13 mouse cellular contexts compared by ENCODE assay signal in the genomic region with DNA sequence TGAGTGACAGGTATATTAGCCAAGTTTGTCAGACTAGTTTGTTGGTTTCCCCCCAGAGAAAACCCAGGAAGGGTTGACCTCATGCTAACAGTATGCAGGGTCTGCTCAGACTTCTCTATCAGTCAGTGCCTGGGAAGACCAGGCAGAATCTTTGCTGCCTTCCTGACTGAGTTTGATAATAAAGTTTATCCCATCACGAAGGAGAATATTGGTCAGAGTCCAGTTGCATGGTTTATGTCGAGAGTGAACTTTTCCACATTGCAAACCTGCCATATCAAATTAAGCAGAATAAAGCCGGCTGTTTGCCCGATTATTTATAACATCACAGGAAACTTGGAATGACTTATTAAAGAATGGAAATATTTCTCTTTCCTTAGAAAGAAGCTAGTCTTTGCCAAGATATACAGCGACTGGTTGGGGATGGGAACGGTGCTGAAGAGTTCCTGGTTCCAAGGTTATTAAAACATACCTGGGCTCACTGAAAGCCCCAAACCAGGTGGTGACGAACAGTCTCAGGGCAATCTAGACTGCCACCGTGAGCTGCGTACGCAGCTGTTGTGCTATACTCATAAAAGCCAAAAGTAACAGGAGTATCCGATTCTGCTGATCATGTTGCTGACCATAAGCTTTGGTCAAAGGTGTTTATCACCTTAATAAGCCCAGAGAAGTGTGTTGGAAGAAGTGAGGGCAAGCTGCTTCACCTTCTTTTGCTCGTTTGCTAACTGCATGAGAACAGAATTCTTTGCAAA.
DNase-seq lines count a peak whose midpoint lies in the region; ATAC-seq and TF ChIP-seq lines count a peak whose summit lies in the region.
"Had no signal": no experiment of that assay in that cellular context is flagged by ENCODE, and none has a peak within 500 bp of the region (broad histone marks: within the 10 kb centered on the region; RNA-seq: fewer than 3 reads in every experiment).

No protein-coding gene starts in this region.

- no peak overlapping the region for H3K9ac ChIP-seq in embryonic facial prominence, embryonic 12.5 days
- H3K9ac ChIP-seq in intestine, embryonic 16.5 days (ENCODE audit: low read depth, low read length), result no peak overlapping the region
- H3K9ac ChIP-seq: embryonic facial prominence, embryonic 13.5 days; forebrain, embryonic 15.5 days had no signal

- H3K27ac ChIP-seq in kidney, adult 2 months (ENCODE audit: insufficient read depth, low read depth, low read length), result no peak overlapping the region
- H3K27ac ChIP-seq in embryonic facial prominence, embryonic 12.5 days, result no peak overlapping the region
- peak overlapping the region; percentile 7; the same call in 1 of the 2 replicates for H3K27ac ChIP-seq in intestine, embryonic 16.5 days (ENCODE audit: low read length)
- H3K27ac ChIP-seq: embryonic facial prominence, embryonic 13.5 days; forebrain, embryonic 15.5 days had no signal

- no peak overlapping the region for H3K4me3 ChIP-seq in kidney, adult 2 months (ENCODE audit: insufficient read depth, low read depth, low read length)
- H3K4me3 ChIP-seq in embryonic facial prominence, embryonic 12.5 days, result no peak overlapping the region
- H3K4me3 ChIP-seq in intestine, embryonic 16.5 days (ENCODE audit: low read length), result no peak overlapping the region
- H3K4me3 ChIP-seq: embryonic facial prominence, embryonic 13.5 days; forebrain, embryonic 15.5 days had no signal

- no peak for TF ChIP-seq CTCF in kidney, adult 2 months (conservative IDR thresholded peaks at IDR 0.05; ENCODE audit: insufficient read depth, insufficient read length, low read depth, low read length)

- H3K36me3 ChIP-seq in kidney, adult 2 months (ENCODE audit: control insufficient read depth, insufficient read depth, low read length), result no peaks in the 10 kb centered on the region
- no peaks in the 10 kb centered on the region for H3K36me3 ChIP-seq in embryonic facial prominence, embryonic 12.5 days
- H3K36me3 ChIP-seq in intestine, embryonic 16.5 days (ENCODE audit: control insufficient read depth, insufficient read depth, low read length), result no peaks in the 10 kb centered on the region
- H3K36me3 ChIP-seq: embryonic facial prominence, embryonic 13.5 days; forebrain, embryonic 15.5 days had no signal

- 0 out of 2 replicates have a peak, but pooled peaks have one; percentile 47 for ATAC-seq in embryonic facial prominence, embryonic 12.5 days (ENCODE audit: insufficient number of reproducible peaks, insufficient read depth, low FRiP score, low TSS enrichment)
- peak; percentile 74 for ATAC-seq in intestine, embryonic 16.5 days
- ATAC-seq: forebrain, embryonic 15.5 days had no signal

- 49% methylated on average over 12 of the region's 12 CpGs for WGBS in kidney, adult 2 months
- WGBS in embryonic facial prominence, embryonic 12.5 days, result 58% methylated on average over 12 of the region's 12 CpGs
- 49% methylated on average over 12 of the region's 12 CpGs for WGBS in intestine, embryonic 16.5 days

- no peak for TF ChIP-seq POLR2A in kidney, adult 2 months (IDR thresholded peaks at IDR 0.05; ENCODE audit: low read depth, low read length)

- no peaks in the 10 kb centered on the region for H3K27me3 ChIP-seq in kidney, adult 2 months (replicated peaks; ENCODE audit: control insufficient read depth, insufficient read depth, low read length)
- H3K27me3 ChIP-seq in embryonic facial prominence, embryonic 12.5 days, result no peaks in the 10 kb centered on the region
- no peaks in the 10 kb centered on the region for H3K27me3 ChIP-seq in intestine, embryonic 16.5 days (replicated peaks; ENCODE audit: control insufficient read depth, insufficient read depth, low read length)
- H3K27me3 ChIP-seq: embryonic facial prominence, embryonic 13.5 days; forebrain, embryonic 15.5 days had no signal

- no peaks in the 10 kb centered on the region for H3K4me1 ChIP-seq in kidney, adult 2 months (ENCODE audit: control insufficient read depth, insufficient read depth, low read length)
- H3K4me1 ChIP-seq in embryonic facial prominence, embryonic 12.5 days, result no peaks in the 10 kb centered on the region
- H3K4me1 ChIP-seq in intestine, embryonic 16.5 days (ENCODE audit: control insufficient read depth, insufficient read depth, low read length), result no peaks in the 10 kb centered on the region
- H3K4me1 ChIP-seq: embryonic facial prominence, embryonic 13.5 days; forebrain, embryonic 15.5 days had no signal

- H3K9me3 ChIP-seq in embryonic facial prominence, embryonic 12.5 days, result no peaks in the 10 kb centered on the region
- no peaks in the 10 kb centered on the region for H3K9me3 ChIP-seq in intestine, embryonic 16.5 days (ENCODE audit: control insufficient read depth, low read length)
- H3K9me3 ChIP-seq: embryonic facial prominence, embryonic 13.5 days; forebrain, embryonic 15.5 days had no signal

- peak; percentile 6 for DNase-seq in embryo, embryonic 10.5 days (ENCODE audit: low spot score)
- DNase-seq in embryo, embryonic 11 days, result no peak
- DNase-seq in kidney, adult 2 months, result peak; percentile 14
- no peak for DNase-seq in kidney, postnatal 25 days
- no peak for DNase-seq in layer of hippocampus, adult 18-20 months (ENCODE audit: low spot score in 2 of 2)
- DNase-seq in spleen, postnatal 14 days (ENCODE audit: low spot score in 2 of 2), result no peak
- DNase-seq: cerebellum, adult 11-12 months; lung, adult 18-20 months; spleen, adult 18-20 months had no signal

- H3K4me2 ChIP-seq in embryonic facial prominence, embryonic 12.5 days (replicated peaks), result no peak overlapping the region
- no peak overlapping the region for H3K4me2 ChIP-seq in intestine, embryonic 16.5 days (ENCODE audit: low read depth, low read length)
- H3K4me2 ChIP-seq: embryonic facial prominence, embryonic 13.5 days; forebrain, embryonic 15.5 days had no signal

Comparison
In these comparisons a context has a peak if more than half of its experiments do, and no peak if none do; other contexts are left out.
1. DNase-seq: peak in embryo, embryonic 10.5 days (single experiment) and kidney, adult 2 months (single experiment); none in embryo, embryonic 11 days (single experiment), kidney, postnatal 25 days (0 of 2), layer of hippocampus, adult 18-20 months (0 of 2) and spleen, postnatal 14 days (0 of 2).